Mouse (Mus musculus): ENCODE data around the gene Angpt4. TPM values are rescaled to one million over a fixed set of nuclear protein-coding genes. Genes with fewer than 3 reads are reported as not detected.

Gene Angpt4
- total and polyA plus RNA-seq, 3 experiments = 0.04 TPM; not detected in 2

DNA sequence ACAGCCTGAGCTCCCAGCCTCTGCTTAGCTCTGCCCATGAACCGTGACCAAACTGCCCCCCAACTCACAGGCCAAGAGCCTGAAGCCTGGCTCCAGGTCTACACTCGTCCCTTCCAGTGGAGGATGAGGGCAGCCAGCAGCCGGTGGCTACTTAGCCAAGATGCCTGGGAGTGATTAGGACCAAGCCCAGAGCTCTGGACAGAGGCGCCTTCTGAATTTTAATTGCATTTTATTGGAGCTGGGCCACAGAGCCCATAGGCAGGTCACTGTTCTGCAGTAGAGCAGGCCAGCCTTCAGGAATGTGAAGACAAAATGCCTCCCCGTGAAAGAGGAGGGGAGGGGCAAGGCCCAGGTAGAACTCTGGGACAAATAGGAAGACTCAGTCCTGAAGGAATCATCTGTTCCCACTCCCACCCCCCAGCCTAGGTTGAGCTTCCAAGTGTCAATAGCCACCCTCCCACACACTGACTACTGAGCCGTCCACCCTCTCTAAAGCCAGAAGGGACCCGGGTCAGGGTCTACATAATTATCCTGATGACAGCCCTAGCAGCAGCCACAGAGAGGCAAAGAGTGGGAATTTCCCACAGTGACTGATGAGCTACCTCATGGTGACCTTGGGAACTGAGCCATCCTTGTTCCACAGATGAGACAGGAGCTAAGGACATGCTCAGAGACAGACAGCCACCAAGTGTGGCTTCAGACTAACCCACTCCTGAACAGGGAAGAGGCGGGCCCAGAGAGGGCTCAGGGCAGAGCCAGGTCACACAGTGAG is 16.6 kb upstream of the Angpt4 start:
- Histone ChIP-seq H3K79me2 (replicated peaks; ENCODE audit: control insufficient read depth, extremely low read depth, insufficient read depth, poor library complexity, severe bottlenecking) (no peaks in the 10 kb centered on the region), H3K4me2 (ENCODE audit: insufficient read depth, low read depth, poor library complexity, severe bottlenecking) (no peak overlapping the region), H3K4me3 (replicated peaks in 1 of 3; ENCODE audit: low read depth in 2 of 3, low read length in 2 of 3, poor library complexity in 1 of 3) (no peak overlapping the region), H3K4me1 (ENCODE audit: control insufficient read depth in 1 of 2, insufficient read depth in 2 of 2) (no peaks in the 10 kb centered on the region), H3K36me3 (replicated peaks in 1 of 2; ENCODE audit: control insufficient read depth in 1 of 2, insufficient read depth in 1 of 2, low read length in 1 of 2) (no peaks in the 10 kb centered on the region), H3K27ac (ENCODE audit: insufficient read depth, low read depth) (no peak overlapping the region), H3K9ac (ENCODE audit: insufficient read depth, low read depth) (no peak overlapping the region), H3K9me3 (replicated peaks; ENCODE audit: low read length) (peaks cover 3% of the 10 kb centered on the region), H3K27me3 (replicated peaks) (peaks cover 89% of the 10 kb centered on the region)
- dilution Hi-C loops (cut with MboI; ENCODE audit: extremely low pct_ligation_motif_present, extremely low pct_unique_long_range_greater_than_20kb, low sequenced_read_pairs) = no loop called here
- no peak for DNase-seq (ENCODE audit: extremely low read depth)
- TF ChIP-seq USF2 (conservative IDR thresholded peaks at IDR 0.05; ENCODE audit: low read depth, low read length) = no peak
- TF ChIP-seq MAZ (IDR thresholded peaks at IDR 0.05; ENCODE audit: low read depth, low read length) = no peak
- TF ChIP-seq GABPA (IDR thresholded peaks at IDR 0.05; ENCODE audit: insufficient replicate concordance, low read depth, low read length) = no peak
- TF ChIP-seq RCOR1 (conservative IDR thresholded peaks at IDR 0.05; ENCODE audit: low read depth, low read length) = no peak
- TF ChIP-seq EP300 (IDR thresholded peaks at IDR 0.05; ENCODE audit: low read length) = no peak
- no peak for TF ChIP-seq IRF4 (IDR thresholded peaks at IDR 0.05; ENCODE audit: low read depth, low read length)
- in situ Hi-C loops (cut with MboI; ENCODE audit: low pct_ligation_motif_present, low pct_unique_long_range_greater_than_20kb, low sequenced_read_pairs) = no loop called here

DNA sequence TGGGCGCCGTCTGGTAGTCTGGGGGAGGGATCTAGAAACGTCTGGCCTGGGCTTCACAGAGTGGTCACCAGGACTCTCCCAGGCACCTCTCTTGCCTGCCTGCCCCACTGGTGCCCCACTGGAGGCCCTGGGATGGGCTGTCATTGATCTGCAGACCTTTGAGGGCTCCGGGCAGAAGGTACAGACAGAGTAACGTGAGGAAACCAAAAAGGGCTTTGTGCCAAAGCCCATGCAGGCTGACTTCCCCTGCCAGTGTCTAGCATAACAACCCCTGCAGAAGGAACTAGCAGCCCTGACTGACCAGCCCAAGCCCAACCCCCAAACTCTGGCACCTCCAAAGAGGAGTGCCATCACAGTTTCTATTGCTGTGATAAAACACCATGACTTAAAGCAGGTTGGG is 15.1 kb upstream of the Angpt4 start:
- H3K4me1 ChIP-seq (ENCODE audit: control insufficient read depth in 1 of 2, insufficient read depth in 2 of 2) = no peaks in the 10 kb centered on the region
- no peaks in the 10 kb centered on the region for H3K79me2 ChIP-seq (replicated peaks; ENCODE audit: control insufficient read depth, extremely low read depth, insufficient read depth, poor library complexity, severe bottlenecking)
- H3K4me2 ChIP-seq (ENCODE audit: insufficient read depth, low read depth, poor library complexity, severe bottlenecking) = no peak overlapping the region
- dilution Hi-C loops (cut with MboI; ENCODE audit: extremely low pct_ligation_motif_present, extremely low pct_unique_long_range_greater_than_20kb, low sequenced_read_pairs) (no loop called here), in situ Hi-C loops (cut with MboI; ENCODE audit: low pct_ligation_motif_present, low pct_unique_long_range_greater_than_20kb, low sequenced_read_pairs) (no loop called here)
- H3K27ac ChIP-seq (ENCODE audit: insufficient read depth, low read depth) = no peak overlapping the region
- peaks cover 90% of the 10 kb centered on the region for H3K27me3 ChIP-seq (replicated peaks)
- peaks cover 3% of the 10 kb centered on the region for H3K9me3 ChIP-seq (replicated peaks; ENCODE audit: low read length)
- no peak for TF ChIP-seq PAX5 (IDR thresholded peaks at IDR 0.05; ENCODE audit: low read length)
- no peak for TF ChIP-seq RAD21 (IDR thresholded peaks at IDR 0.05; ENCODE audit: low read depth, low read length)
- no peak for TF ChIP-seq NRF1 (IDR thresholded peaks at IDR 0.05; ENCODE audit: low read depth, low read length)
- TF ChIP-seq NELFE (IDR thresholded peaks at IDR 0.05; ENCODE audit: low read depth, low read length) = no peak
- no peak for TF ChIP-seq MXI1 (IDR thresholded peaks at IDR 0.05; ENCODE audit: low read depth, low read length)
- no peak for TF ChIP-seq ETS1 (conservative IDR thresholded peaks at IDR 0.05; ENCODE audit: low read depth, low read length)
- TF ChIP-seq KAT2A (IDR thresholded peaks at IDR 0.05; ENCODE audit: insufficient replicate concordance, low read length) = no peak
- TF ChIP-seq CHD2 (IDR thresholded peaks at IDR 0.05; ENCODE audit: low read length) = no peak
- no peak for TF ChIP-seq MEF2A (IDR thresholded peaks at IDR 0.05; ENCODE audit: borderline replicate concordance, low read depth, low read length)
- TF ChIP-seq ELF1 (IDR thresholded peaks at IDR 0.05; ENCODE audit: low read depth, low read length) = no peak
- TF ChIP-seq MAZ (IDR thresholded peaks at IDR 0.05; ENCODE audit: low read depth, low read length) = no peak
- no peak for TF ChIP-seq ZC3H11A (IDR thresholded peaks at IDR 0.05; ENCODE audit: low read depth, low read length)
- no peaks in the 10 kb centered on the region for H3K36me3 ChIP-seq (replicated peaks in 1 of 2; ENCODE audit: control insufficient read depth in 1 of 2, insufficient read depth in 1 of 2, low read length in 1 of 2)
- no peak overlapping the region for H3K9ac ChIP-seq (ENCODE audit: insufficient read depth, low read depth)
- DNase-seq (ENCODE audit: extremely low read depth) = no peak
- H3K4me3 ChIP-seq (replicated peaks in 1 of 3; ENCODE audit: low read depth in 2 of 3, low read length in 2 of 3, poor library complexity in 1 of 3) = no peak overlapping the region
